Mouse (Mus musculus) adrenal gland, adult 8-10 months (tissue): ENCODE results near the gene Pank4. TPM values are rescaled to one million over a fixed set of nuclear protein-coding genes. Genes with fewer than 3 reads are reported as not detected.

Source experiments
- DNase-seq: peaks from one replicate; pipeline ENCODE4 v3.0.0; 2022
- total RNA-seq, 4 experiments: library from RNA; stranded (reverse); gene quantifications; 2 replicates each; pipeline ENCODE4 v1.2.4; 2022

Gene Pank4
- 10 to 100 TPM; 27.8 to 38.1 (median 34.0) TPM for total RNA-seq

DNA sequence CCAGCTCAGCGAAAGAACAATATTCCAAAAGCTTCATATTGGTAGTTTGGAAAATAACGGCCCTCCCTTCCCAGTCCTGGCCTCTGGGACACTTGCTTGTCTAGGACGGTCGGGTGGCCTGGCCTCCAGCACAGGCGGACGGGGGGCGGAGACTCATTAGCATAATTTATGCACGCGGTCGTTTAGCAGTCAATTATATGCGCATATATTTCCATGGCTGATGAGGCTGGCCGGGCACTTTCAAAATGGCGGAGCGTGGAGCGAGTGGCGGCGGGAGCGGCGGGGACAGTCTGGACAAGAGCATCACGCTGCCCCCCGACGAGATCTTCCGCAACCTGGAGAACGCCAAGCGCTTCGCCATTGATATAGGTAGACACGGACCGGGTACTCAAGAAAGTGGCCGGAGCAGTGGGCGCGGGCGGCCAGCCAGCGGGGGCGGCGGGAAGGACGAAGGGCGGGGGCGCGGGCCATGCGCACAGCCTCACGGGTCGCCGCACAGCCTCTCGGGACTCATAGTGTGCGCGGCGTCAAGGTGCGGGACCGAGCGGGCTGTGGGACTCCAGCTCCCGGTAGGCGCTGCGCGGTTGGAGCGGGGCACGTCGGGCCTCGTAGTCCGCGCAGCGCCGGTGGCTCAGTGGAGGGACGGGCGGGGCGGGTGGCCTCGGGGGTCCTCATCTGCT lies at the start of gene Pank4:
Gene Pank4 (plus strand): TSS at position 223 of the 680 bp plus-strand sequence.
- peak; percentile 90 for DNase-seq

DNA sequence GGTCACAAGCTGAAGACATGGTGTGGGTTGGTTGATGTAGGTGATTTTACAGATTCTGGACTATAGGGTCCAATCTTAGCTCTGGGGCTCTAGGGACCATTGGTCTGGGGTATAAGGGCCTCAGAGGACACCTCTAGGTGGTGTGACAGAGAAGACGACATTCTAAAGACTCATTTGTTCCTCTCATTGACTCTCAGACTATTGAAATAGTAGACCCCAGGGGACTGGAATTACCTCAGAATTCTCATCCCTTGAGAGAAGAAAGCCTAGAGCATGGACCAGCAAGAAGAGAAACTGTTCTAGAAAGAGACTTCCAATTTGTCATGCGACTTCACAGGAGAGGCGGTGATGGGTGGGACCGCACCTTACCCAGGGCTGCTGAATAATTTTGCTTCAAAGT lies 49.7 kb upstream of the Pank4 start:
- no peak for DNase-seq

DNA sequence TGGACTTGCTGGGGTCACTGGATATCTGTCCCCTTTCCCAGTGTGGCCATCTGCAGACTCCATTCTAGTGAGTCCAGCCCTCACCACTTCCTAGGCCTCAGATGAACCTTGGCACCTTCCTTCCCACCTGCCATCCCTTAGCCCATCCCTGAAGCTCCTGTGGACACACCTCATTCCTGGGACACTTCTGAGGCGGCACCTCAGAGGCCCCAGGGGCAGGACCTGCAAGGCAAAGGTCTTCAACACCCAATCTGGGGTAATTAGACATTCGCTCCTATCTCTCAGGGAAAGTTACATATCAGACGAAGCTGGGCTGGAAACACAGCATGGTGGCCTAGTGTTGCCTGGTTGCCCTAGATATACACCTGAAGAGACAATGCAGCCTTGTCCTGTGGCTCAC lies 49.2 kb upstream of the Pank4 start:
- no peak for DNase-seq

DNA sequence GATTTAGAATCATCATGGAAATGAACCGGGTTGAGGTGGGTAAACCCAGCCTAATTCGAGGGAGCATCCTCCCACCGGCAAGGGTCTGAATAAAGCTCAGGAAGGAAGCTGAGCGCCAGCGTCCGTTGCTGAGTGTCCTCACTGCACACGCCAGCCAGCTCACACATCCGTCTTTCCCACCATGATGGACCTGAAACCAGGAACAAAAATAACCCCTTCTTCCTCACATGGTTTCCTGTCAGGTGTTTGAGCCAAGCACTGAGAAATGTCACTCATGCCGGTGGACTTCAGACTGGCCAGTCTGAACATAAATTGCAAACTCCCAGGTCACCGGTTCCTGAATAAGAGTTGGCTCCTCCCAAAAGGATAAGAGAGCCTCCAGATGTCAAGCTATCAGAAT lies 48.6 kb upstream of the Pank4 start:
- no peak for DNase-seq

DNA sequence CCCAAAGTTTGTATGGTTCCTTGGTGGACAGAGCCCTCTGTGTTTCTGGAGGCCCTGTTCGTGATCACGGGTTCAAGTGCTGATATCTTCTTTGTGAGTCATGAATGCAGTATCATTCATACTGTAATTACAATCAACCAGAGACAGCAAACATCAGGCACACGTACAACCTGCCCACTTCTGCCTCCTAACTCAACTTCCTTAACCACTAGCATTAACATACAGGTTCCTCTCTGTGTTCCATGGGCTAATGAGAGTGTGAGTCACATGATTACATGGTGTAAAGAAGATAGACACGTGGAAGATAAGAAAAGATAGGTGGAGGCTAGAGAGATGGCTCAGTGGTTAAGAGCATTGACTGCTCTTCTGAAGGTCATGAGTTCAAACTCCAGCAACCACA lies 47.3 kb upstream of the Pank4 start:
- DNase-seq, result no peak

DNA sequence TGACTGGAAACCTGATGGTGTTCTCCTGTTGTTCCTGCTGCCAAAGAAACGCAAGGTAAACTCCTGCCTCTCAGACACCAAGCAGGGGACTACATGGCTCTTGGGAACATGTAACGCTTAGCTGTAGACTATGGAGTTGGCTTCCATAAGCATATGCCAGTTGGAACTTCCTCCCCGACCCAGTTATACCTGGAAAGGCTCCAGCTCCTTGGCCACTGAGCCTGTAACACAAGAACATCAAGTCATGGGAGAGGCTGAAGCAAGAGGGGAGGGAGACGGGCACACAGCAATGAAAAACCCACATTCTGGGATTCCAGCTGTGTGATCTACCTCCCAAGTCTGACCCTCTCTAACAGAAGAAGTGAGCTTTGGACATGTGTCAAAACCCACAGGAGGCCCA lies 41.6 kb upstream of the Pank4 start:
- no peak for DNase-seq

DNA sequence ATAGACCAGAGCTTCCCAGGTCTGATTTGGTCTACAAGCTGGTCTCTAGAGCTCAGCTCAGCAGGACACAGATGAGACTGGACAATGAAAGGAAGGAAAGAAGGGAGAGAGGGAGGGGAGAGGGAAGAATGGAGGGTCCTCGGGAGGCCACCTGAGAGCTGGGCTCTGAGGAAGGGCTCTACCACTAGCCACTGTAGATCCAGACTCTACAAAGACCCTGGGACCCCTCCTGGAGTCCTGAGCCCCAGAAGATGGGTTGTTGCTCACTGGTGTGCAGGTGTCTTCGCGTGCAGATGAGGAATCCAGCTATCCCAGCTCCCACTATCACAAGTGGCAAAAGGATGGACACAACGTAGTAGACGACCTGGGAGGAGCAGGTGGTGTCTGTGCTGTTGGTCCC lies 41.0 kb upstream of the Pank4 start:
- no peak for DNase-seq

DNA sequence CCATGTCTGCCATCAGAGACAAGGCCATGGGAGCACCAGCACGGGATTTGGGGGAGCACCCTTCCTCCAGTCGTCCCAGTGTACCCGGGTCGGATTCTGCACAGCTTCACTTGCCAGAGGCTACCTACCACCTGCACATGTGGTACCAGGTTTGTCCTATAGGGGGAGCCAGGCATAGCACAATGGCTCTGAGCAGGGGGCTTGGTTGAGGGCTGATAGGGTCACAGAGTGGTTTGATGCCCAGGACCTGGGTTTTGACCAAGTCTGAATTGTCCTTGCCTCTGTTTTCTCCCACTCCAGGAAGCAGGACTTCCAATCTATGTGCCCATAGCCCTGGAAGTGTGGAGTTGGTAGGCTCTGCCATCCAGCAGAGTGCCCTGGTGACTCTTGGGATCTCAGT lies 38.5 kb upstream of the Pank4 start:
- no peak for DNase-seq

DNA sequence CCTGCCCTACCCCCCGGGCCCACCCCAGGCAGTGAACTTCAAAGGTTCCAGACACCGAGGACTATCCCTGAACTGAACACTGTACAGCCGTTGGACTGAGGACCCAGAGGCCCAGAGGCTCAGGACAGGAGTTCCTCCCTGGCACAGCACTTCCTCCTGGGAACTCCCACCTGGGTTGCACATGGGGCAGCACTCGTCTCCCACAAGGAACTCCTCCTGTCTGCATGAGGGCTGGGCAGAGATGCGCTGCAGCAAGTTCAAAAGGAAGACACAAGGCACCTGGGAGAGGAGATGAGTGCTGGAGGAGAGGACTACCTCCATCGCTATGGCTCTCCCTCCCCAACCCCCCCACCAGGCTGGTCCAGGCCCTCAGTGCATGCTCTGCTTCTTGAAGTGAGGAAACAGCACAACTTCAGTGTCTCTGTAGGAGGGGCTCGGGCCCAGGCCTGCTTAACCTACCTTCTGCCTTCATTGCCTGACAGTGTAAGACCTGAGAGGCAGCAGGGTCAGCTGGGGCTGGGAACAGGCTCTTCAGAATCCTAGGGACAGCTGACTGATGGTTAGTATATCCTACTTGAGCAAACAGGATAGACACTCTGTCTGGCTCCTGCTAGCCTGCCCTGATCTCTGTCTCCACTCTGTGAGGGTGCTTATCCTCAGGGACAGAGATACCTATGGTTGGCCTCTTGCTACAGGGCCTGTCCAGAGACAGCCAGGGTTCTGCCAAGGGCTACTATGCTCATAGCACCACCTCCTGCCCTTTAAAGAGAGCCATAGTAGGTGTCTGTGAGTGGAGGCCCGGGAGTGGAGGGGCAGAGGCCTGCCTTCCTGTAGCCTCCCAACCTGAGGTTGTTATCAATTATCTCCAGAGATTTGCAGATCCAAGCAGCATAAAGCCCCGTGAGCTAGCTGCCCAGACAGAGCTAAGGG lies 36.7 kb upstream of the Pank4 start:
- DNase-seq, result no peak

DNA sequence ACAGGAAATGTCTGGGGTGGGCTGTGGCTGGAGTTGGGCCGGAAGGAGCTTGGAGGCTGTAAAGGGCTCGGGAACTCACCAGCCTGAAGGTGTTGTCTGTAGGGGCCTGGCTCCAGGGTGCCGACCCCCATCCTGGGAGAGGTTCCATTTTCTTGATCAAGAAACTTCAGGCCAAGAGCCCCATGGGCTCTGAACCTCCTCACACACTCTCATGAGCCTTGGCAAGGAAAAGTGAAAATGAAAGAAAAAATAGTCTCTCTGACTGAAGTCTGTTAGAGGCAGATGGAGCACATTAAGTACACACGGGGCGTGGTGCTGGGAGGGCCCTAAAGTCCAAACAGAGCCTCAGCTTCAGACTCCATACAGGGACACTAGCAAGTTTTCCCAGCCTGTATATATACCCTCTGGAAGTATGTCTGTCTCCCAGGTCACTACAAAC lies 36.0 kb upstream of the Pank4 start:
- DNase-seq, result no peak

DNA sequence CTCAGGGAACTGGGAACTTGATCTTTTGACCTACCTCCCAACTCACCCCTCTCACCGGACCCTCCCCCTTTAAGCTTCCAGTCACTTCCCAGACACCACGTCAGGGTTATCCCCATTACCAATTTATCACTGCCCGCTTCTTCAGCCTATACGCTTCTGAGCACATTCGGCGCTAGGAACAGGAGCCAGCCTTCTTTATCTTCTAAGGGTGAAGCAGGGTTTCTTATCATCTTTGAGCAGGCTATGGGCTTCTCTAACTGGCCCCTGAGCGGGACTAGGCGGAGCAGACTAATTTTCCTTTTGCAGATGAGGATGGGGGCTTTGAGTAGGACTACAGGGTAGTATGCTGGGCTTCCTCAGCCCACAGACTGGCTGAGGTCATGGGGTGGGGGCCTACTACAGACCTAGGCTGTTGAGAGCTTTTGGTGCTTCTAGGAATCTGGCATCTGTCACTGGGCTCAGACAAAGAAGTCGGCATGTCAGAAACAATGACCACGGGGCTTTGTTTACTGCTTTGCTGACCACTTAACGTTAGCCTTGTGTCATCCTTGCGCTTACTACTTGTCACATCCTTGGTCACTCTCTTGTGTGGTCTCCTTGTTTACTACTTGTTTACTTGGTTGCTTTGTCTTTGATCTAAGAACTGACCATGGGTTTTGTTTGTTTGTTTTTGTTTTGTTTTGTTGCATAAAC lies 35.4 kb upstream of the Pank4 start, which contains the start of gene Tnfrsf14:
Gene Tnfrsf14 (minus strand): TSS at position 169 of the 693 bp plus-strand sequence.
- DNase-seq, result no peak

DNA sequence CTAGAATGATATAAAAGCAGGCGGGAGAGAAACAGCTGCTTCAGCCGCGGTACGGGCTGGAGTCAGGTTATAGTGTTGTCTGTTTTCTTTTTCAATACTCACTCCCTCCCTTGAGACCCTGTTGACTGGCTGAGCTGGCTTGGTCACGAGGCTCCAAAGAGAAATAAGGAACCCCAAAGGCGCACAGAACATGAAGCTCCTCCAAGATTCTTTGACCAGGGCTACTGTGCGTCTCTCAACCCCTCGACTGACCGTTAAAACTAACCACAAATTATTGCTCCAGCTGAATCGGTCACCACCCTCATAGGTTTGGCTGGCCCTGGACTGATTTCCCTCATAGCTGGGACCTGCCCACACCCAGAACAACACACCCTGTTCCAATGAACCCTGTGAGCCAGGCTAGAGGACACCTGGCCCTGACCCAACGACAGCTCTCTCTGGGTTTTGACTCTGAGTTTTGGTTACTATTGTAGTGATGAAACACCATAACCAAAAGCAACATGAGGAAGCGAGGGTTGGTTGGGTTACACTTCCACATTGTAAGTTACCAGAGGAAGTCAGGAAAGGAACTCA lies 34.7 kb upstream of the Pank4 start:
- no peak for DNase-seq

DNA sequence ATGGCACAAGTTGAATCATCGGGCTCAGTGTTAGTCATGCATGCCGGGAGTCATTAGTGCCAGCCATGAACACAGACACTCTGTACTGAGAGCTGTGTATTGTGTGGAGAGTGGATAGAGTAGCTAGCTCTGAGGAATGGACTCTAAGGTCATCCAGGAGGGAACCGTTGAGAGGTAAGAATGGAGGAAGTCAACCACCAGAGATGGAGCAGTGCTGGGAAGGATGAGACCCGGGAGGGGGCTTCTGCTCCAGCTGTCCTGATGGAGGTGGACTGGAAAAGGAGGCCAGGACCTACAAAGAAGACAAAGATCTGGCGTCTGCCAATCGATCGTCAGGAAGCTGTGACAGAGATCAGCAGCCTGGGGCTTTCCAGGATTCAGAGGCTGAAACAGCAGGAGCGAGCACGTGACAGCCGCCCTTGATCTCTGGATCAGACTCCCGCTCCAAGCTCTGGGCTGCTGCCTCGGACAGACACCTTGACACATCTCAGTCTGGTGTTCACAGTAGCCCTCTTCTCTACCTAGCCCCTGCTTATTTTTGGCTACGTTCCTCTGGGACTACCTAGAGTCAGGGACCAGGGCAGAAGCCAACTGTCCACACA lies 30.5 kb upstream of the Pank4 start:
- no peak for DNase-seq

DNA sequence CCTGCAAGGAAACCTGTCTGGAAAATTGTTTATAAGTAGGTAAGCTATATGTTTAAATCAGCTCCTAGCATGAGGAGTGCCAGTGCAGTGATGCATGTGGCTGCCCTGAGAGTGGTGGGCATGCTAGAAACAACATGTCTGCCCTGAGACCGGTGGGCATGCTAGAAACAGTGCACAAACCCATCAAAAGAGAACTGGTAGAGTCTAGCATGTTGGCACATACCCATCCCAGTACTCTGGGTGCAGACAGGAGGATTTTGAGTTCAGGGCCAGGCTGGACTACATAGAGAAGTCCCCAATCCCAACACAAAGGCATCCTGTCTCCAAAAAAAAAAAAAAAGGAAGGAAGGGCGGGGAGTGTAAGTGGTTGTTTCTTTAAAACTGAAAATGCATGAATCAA lies 29.1 kb upstream of the Pank4 start:
- DNase-seq, result no peak

DNA sequence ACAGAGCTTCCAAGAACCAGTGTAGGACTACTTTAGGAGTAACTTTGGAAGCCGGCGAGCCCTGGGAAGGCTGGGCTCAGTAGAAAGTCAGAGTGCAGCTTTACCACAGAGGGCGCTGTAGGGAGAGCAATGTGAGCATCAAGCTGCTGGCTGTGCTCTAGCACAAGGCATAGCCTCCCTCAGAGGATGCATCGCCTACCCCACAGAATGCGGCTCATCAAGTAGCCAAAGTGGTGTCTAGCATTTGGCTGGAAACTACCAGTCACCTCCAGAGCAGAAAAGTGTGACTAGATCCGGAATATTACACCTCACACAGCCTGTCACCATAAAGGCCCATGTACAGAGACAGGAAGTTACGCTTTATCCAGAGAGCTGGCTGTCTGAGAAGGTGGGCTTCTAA lies 28.1 kb upstream of the Pank4 start:
- DNase-seq, result no peak

DNA sequence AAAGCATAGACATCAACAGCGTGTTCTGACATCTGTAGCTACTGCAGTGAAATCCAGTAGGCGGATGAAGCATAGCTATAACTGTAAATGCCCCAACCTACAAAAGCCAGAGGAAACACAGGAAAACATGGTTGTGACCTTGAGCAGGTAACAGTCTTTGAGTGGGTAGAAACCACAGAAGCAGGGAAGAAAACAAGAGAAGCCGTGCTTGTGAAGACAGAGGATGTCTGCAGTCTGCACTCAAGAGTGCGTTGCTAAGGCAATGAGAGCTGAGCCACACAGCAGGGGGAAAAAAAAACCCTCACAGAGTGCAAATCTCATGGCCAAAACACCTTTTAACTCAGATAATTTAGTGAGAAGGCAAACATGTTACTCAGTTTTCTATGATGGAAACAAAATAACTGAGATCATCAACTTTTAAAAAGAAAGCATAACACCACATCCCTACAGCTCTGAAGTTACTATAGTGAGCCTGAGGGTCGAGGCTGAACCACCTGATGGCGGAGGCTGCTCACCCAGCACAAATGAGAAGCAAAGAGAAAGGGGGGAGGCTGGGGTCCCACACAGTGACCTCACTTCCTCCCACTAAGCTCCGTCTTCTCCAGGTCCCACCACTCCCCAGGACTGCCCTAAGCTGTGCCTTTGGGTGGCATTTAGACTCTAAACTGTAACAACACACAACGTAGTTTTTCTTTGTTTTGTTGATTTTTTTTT lies 27.2 kb upstream of the Pank4 start:
- no peak for DNase-seq

DNA sequence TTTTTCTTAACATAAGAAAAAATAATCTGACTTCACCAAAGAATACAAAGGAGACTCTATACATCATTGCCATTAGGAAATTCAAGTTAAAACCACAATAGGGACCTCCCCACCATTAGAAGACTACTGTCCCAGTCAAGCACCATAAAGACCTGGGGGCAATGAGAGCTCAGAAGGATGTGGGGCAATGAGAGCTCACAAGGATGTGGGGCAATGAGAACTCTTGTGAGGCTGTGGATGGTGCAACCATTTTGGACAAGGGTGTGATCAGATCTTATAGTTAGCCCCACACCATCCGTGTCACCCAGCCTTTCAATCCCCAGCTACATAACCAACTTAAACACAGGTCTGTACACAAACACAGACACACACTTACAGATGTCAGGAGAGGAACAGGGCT lies 26.2 kb upstream of the Pank4 start:
- no peak for DNase-seq

DNA sequence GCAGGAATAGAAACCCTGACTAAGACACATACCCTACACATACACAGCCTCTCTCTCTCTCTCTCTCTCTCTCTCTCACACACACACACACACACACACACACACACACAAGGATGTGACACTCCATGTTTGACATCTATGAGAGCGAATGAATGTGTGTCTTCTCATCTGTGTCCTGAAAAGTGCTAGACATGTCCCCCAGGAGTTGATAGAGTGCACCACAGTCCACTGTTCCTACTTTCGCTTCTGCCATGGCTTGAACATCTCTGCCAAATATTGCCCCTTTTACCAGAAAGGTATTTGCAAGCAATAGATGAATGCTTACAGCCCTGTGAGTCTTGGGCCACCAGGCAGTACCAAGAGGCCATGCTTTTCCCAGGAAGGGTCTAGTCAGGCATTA lies 23.8 kb upstream of the Pank4 start:
- no peak for DNase-seq

DNA sequence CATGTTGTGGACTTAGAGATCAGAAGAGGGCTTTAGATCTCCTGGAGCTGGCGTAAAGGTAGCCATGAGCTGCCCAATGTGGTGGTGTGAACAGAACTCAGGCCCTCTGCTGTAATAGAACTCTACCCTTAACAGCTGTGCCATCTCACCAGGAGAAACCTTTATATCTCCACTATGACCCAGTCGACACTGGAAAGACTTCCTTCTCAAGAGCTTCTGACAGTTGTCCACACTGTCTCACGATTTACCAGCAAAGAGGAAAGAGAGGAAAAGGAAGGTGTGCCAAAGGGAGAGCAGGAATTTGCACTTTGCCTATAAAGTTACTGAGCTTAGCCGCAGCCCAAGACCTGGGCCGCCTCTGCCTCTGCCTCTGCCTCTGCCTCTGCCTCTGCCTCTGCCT lies 22.1 kb upstream of the Pank4 start:
- no peak for DNase-seq

DNA sequence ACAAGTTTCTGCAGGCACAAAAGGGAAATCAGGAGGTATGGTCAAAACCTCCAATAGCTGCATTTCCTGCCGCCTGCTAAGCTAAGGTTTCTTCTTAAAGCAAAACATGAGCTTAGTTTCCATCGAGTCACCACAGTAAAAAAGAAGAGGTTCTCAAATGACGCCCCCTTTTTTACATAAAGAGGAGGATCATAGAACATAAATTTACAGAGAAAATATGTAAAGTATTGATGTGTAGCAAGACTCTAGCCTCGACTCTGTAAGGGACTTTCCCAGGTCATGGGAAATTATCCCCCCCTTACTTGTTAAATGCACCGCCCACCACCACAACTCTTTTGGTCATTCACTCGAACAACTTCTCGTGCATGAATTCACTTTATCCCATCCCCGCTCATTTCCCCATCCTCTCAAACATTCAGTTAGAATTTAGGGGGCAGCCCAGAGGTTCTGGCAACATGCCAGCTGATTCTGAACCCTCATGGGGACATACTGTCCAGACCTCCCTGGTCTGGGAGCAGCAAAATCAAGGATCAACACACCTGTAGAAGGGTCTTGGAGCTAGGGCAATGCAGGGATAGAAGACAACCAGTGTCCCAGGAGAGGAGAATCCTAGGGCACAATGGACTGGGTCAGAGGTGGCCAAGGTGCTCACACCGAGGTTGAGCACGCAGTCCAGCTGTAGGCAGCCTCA lies 21.1 kb upstream of the Pank4 start:
- DNase-seq, result no peak
